Mouse (Mus musculus): ENCODE results near the gene Ttc30a1. TPM values are rescaled to one million over a fixed set of nuclear protein-coding genes. Genes with fewer than 3 reads are reported as not detected.

Ttc30a1 gene
- total RNA-seq (2021) = 1 to 10 TPM; 2.4 to 2.5 TPM
- long read RNA-seq, experiment 1, partial matches to known transcripts = 0 of 4 reads
- long read RNA-seq, experiment 1, other reads (novel, unspliced or antisense) = 0 of 4 reads
- long read RNA-seq, experiment 2 = 0 reads

GRCm38 (mm10) chr2:75981440-75982081 lies at the start of gene Ttc30a1:
TSS of gene Ttc30a1 (minus strand) at chr2:75981967.
- DNase-seq (ENCODE audit: low spot score in 2 of 2) = peak; percentile 71 to 74

GRCm38 (mm10) chr2:76030080-76030479 lies 48.3 kb upstream of the Ttc30a1 start:
- peak; percentile 77 to 87 for DNase-seq (ENCODE audit: low spot score in 2 of 2)

GRCm38 (mm10) chr2:76029081-76029901 lies 47.5 kb upstream of the Ttc30a1 start:
- DNase-seq (ENCODE audit: low spot score in 2 of 2) = peak; percentile 17 to 38

- no peak for DNase-seq (ENCODE audit: low spot score in 2 of 2)
Measured at GRCm38 (mm10) chr2:76016890-76017289, 35.1 kb upstream of the Ttc30a1 start.

- no peak for DNase-seq (ENCODE audit: low spot score in 2 of 2)
Measured at GRCm38 (mm10) chr2:76016136-76016535, 34.4 kb upstream of the Ttc30a1 start.

GRCm38 (mm10) chr2:76015460-76015859 lies 33.7 kb upstream of the Ttc30a1 start:
- no peak for DNase-seq (ENCODE audit: low spot score in 2 of 2)

- no peak for DNase-seq (ENCODE audit: low spot score in 2 of 2)
Measured at GRCm38 (mm10) chr2:76014659-76015058, 32.9 kb upstream of the Ttc30a1 start.

- no peak for DNase-seq (ENCODE audit: low spot score in 2 of 2)
Measured at GRCm38 (mm10) chr2:76006194-76006593, 24.4 kb upstream of the Ttc30a1 start.

GRCm38 (mm10) chr2:76002899-76003298 lies 21.1 kb upstream of the Ttc30a1 start:
- DNase-seq (ENCODE audit: low spot score in 2 of 2) = no peak

GRCm38 (mm10) chr2:76001392-76001791 lies 19.6 kb upstream of the Ttc30a1 start:
- peak; percentile 66 to 74 for DNase-seq (ENCODE audit: low spot score in 2 of 2)

GRCm38 (mm10) chr2:75999636-76000035 lies 17.9 kb upstream of the Ttc30a1 start:
- DNase-seq (ENCODE audit: low spot score in 2 of 2) = no peak

- DNase-seq (ENCODE audit: low spot score in 2 of 2) = no peak
Measured at GRCm38 (mm10) chr2:75998692-75999091, 16.9 kb upstream of the Ttc30a1 start.

GRCm38 (mm10) chr2:75997726-75998125 lies 16.0 kb upstream of the Ttc30a1 start:
- no peak for DNase-seq (ENCODE audit: low spot score in 2 of 2)

- DNase-seq (ENCODE audit: low spot score in 2 of 2) = no peak
Measured at GRCm38 (mm10) chr2:75994841-75995240, 13.1 kb upstream of the Ttc30a1 start.

- DNase-seq (ENCODE audit: low spot score in 2 of 2) = no peak
Measured at GRCm38 (mm10) chr2:75991581-75992205, 9.9 kb upstream of the Ttc30a1 start.

GRCm38 (mm10) chr2:75990885-75991539 lies 9.2 kb upstream of the Ttc30a1 start:
- peak; percentile 42 to 62 for DNase-seq (ENCODE audit: low spot score in 2 of 2)

- no peak for DNase-seq (ENCODE audit: low spot score in 2 of 2)
Measured at GRCm38 (mm10) chr2:75989694-75990093, 7.9 kb upstream of the Ttc30a1 start.

- DNase-seq (ENCODE audit: low spot score in 2 of 2) = no peak
Measured at GRCm38 (mm10) chr2:75988779-75989363, 7.1 kb upstream of the Ttc30a1 start.

- no peak for DNase-seq (ENCODE audit: low spot score in 2 of 2)
Measured at GRCm38 (mm10) chr2:75988378-75988777, 6.6 kb upstream of the Ttc30a1 start.

GRCm38 (mm10) chr2:75987739-75988138 lies 6.0 kb upstream of the Ttc30a1 start:
- no peak for DNase-seq (ENCODE audit: low spot score in 2 of 2)

GRCm38 (mm10) chr2:75985124-75985523 lies 3.4 kb upstream of the Ttc30a1 start:
- DNase-seq (ENCODE audit: low spot score in 2 of 2) = peak; percentile 52 to 69
